Mouse (Mus musculus): Measurements from ENCODE around the gene Skint11.
"Not testable (repeated sequence)": the region's sequence is repeated elsewhere in the genome, so short reads cannot be mapped to it uniquely, and the experiment has no call there.

The Skint11 gene

DNA sequence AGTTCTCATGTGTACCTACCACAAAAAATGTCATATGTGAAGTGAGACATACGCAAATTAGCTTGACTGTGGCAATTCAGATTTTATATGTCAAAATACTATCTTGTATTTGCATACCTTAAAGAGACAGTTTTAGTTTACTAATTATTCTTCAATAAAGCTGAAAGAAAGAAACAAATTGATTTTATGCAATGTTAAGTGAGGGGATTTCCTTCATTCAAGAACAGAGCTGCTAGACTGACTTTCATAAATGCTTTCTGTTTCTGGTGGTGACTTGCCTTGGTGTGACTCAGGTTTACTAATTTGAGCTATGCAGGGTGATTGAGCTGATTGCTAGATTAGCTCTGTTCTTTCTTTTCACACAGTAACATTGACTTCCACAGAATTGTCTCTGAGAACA lies at the start of gene Skint11:
Gene Skint11, plus strand, starts transcription at position 301 of the 400 bp plus-strand sequence.
- DNase-seq (ENCODE audit: low spot score): no peak

DNA sequence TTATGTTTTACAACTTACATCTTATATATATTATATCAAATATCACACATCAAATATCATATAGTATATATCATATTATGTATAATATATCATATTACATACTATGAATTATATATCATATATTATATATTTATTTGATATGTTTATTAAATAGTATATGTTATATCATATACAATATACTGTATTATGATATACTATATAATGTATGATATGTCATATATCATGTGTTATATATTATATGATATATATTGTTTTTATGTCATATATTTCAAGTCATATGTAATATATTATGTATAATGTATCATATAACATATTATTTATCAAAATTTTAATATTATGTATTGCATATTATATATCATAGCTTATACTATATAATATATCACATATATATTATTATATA lies 2.0 kb upstream of the Skint11 start:
- DNase-seq (ENCODE audit: low spot score): no peak

DNA sequence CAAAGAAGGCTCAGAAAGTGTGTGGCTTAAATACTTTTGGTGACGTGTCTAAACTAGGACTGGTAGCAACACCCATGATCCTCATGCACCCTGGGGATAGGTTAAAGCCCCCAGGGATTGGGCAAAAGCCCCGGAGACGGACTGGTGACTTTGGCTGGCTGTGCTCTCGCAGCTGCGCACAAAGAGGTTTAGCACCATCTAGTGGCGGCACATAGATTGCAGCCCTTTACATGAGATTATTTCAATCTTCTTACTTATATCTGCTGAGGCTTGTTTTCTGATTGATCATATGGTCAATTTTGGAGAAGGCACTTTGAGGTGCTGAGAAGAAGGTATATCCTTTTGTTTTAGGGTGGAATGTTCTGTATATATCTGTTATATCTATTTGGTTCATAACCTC lies 9.7 kb downstream of the Skint11 start:
- peak; percentile 35 for DNase-seq (ENCODE audit: low spot score)

DNA sequence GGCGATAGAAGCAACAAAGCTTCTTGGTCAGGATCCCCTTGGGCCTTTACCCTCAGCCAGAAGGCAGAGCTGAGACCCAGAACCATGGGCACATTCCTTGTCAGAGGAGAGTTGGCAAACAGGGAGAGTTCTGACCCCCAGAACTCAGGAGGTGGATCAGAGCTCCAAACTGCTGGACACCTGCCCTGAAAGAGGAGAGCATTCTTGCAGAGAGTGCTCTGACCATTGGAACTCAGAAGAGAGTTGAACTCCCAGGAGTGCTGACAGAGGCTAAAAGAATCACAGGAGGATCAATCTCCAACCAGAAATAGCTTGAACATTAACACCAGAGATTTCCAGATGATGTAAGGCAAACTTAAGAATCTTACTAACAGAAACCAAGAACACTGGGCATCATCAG lies 93.7 kb downstream of the Skint11 start:
- not testable (repeated sequence) for DNase-seq (ENCODE audit: low spot score)

Measured in testis, postnatal 10 days (tissue).